Mouse (Mus musculus) Muller cell, postnatal 12 days (primary cell): ENCODE results near the gene Tspan18.
A peak's percentile ranks its signal among the peaks of the same experiment; 100 is the strongest.

Source experiments
- DNase-seq: peaks from one replicate; pipeline ENCODE4 v3.0.0-alpha.2; 2015; ENCODE audit errors: inconsistent ontology term

Gene Tspan18

GRCm38 (mm10) chr2:93291186-93291926 lies 42.9 kb downstream of the Tspan18 start:
- peak; percentile 16 for DNase-seq

GRCm38 (mm10) chr2:93290345-93291118 lies 43.8 kb downstream of the Tspan18 start:
- no peak for DNase-seq

GRCm38 (mm10) chr2:93289161-93289560 lies 45.1 kb downstream of the Tspan18 start:
- no peak for DNase-seq

GRCm38 (mm10) chr2:93287348-93287747 lies 47.0 kb downstream of the Tspan18 start:
- no peak for DNase-seq

- DNase-seq, result no peak
Measured at GRCm38 (mm10) chr2:93286742-93287141, 47.6 kb downstream of the Tspan18 start.

GRCm38 (mm10) chr2:93286321-93286720 lies 48.0 kb downstream of the Tspan18 start:
- DNase-seq, result no peak

- peak; percentile 11 for DNase-seq
Measured at GRCm38 (mm10) chr2:93285842-93286241, 48.5 kb downstream of the Tspan18 start.

GRCm38 (mm10) chr2:93284625-93285024 lies 49.7 kb downstream of the Tspan18 start:
- no peak for DNase-seq

GRCm38 (mm10) chr2:93283481-93284293 lies 50.6 kb downstream of the Tspan18 start:
- peak; percentile 80 for DNase-seq

GRCm38 (mm10) chr2:93282636-93283035 lies 51.7 kb downstream of the Tspan18 start:
- no peak for DNase-seq

GRCm38 (mm10) chr2:93281466-93281865 lies 52.8 kb downstream of the Tspan18 start:
- no peak for DNase-seq

GRCm38 (mm10) chr2:93280117-93280620 lies 54.1 kb downstream of the Tspan18 start:
- no peak for DNase-seq

- DNase-seq, result peak; percentile 24
Measured at GRCm38 (mm10) chr2:93278181-93278975, 55.9 kb downstream of the Tspan18 start.

- peak; percentile 14 for DNase-seq
Measured at GRCm38 (mm10) chr2:93277486-93277885, 56.8 kb downstream of the Tspan18 start.

- DNase-seq, result no peak
Measured at GRCm38 (mm10) chr2:93276026-93276425, 58.3 kb downstream of the Tspan18 start.

- no peak for DNase-seq
Measured at GRCm38 (mm10) chr2:93273916-93274315, 60.4 kb downstream of the Tspan18 start.

- DNase-seq, result no peak
Measured at GRCm38 (mm10) chr2:93270083-93270482, 64.2 kb downstream of the Tspan18 start.

- DNase-seq, result no peak
Measured at GRCm38 (mm10) chr2:93269611-93270010, 64.7 kb downstream of the Tspan18 start.

GRCm38 (mm10) chr2:93268711-93269270 lies 65.5 kb downstream of the Tspan18 start:
- DNase-seq, result no peak

- no peak for DNase-seq
Measured at GRCm38 (mm10) chr2:93267791-93268190, 66.5 kb downstream of the Tspan18 start.
